In genomic region chr11:60102664-60103063, GRCm38 (mm10) we compare ENCODE assay signal across 14 mouse cellular contexts. TPM values are rescaled to one million over a fixed set of nuclear protein-coding genes. Genes with fewer than 3 reads are reported as not detected.
DNase-seq lines count a peak whose midpoint lies in the region; ATAC-seq lines count a peak whose summit lies in the region.
"Had no signal": no experiment of that assay in that cellular context is flagged by ENCODE, and none has a peak within 500 bp of the region (broad histone marks: within the 10 kb centered on the region; RNA-seq: fewer than 3 reads in every experiment).

No protein-coding gene starts in this region.

- no peak for ATAC-seq in heart, embryonic 13.5 days (ENCODE audit: extremely low read depth, insufficient number of reproducible peaks, low FRiP score, low TSS enrichment)
- ATAC-seq in lung, embryonic 15.5 days (ENCODE audit: borderline replicate concordance, extremely low read depth, low FRiP score, low TSS enrichment): no peak
- ATAC-seq in intestine, embryonic 16.5 days: no peak

- peaks cover 57% of the 10 kb centered on the region for H3K4me1 ChIP-seq in heart, embryonic 13.5 days
- peaks cover 37% of the 10 kb centered on the region for H3K4me1 ChIP-seq in lung, embryonic 15.5 days
- peaks cover 17% of the 10 kb centered on the region for H3K4me1 ChIP-seq in intestine, embryonic 16.5 days (ENCODE audit: control insufficient read depth, insufficient read depth, low read length)

- peak overlapping the region; percentile 50 for H3K27ac ChIP-seq in heart, embryonic 13.5 days (replicated peaks)
- peak overlapping the region; percentile 48 for H3K27ac ChIP-seq in lung, embryonic 15.5 days
- no peak overlapping the region for H3K27ac ChIP-seq in intestine, embryonic 16.5 days (ENCODE audit: low read length)
- H3K27ac ChIP-seq: liver, embryonic 13.5 days had no signal

- intact Hi-C loops in heart, postnatal 25 days (cut with DNase I): no loop called here

- no peak overlapping the region for H3K4me2 ChIP-seq in heart, embryonic 13.5 days
- no peak overlapping the region for H3K4me2 ChIP-seq in lung, embryonic 15.5 days
- H3K4me2 ChIP-seq in intestine, embryonic 16.5 days (ENCODE audit: low read depth, low read length): no peak overlapping the region
- H3K4me2 ChIP-seq: liver, embryonic 13.5 days had no signal

- no peaks in the 10 kb centered on the region for H3K9me3 ChIP-seq in heart, embryonic 13.5 days
- H3K9me3 ChIP-seq in lung, embryonic 15.5 days: no peaks in the 10 kb centered on the region
- no peaks in the 10 kb centered on the region for H3K9me3 ChIP-seq in intestine, embryonic 16.5 days (ENCODE audit: control insufficient read depth, low read length)
- H3K9me3 ChIP-seq: liver, embryonic 13.5 days had no signal

- no peak for DNase-seq in heart, postnatal 25 days (ENCODE audit: low spot score)
- peak; percentile 24 for DNase-seq in thymus, postnatal 25 days
- DNase-seq in thymus, postnatal 4 days: no peak
- no peak for DNase-seq in spleen, adult 18-20 months
- DNase-seq in right cerebral cortex, postnatal 4 days: no peak
- DNase-seq: cerebellum, postnatal 36 days; gastrocnemius, postnatal 25 days; layer of hippocampus, postnatal 36 days; liver, embryonic 13.5 days had no signal

- no peaks in the 10 kb centered on the region for H3K36me3 ChIP-seq in heart, embryonic 13.5 days
- no peaks in the 10 kb centered on the region for H3K36me3 ChIP-seq in lung, embryonic 15.5 days
- no peaks in the 10 kb centered on the region for H3K36me3 ChIP-seq in intestine, embryonic 16.5 days (ENCODE audit: control insufficient read depth, insufficient read depth, low read length)
- H3K36me3 ChIP-seq: liver, embryonic 13.5 days had no signal

- H3K9ac ChIP-seq in heart, embryonic 13.5 days: no peak overlapping the region
- no peak overlapping the region for H3K9ac ChIP-seq in lung, embryonic 15.5 days
- H3K9ac ChIP-seq in intestine, embryonic 16.5 days (ENCODE audit: low read depth, low read length): no peak overlapping the region
- H3K9ac ChIP-seq: liver, embryonic 13.5 days had no signal

- H3K4me3 ChIP-seq in heart, embryonic 13.5 days: no peak overlapping the region
- H3K4me3 ChIP-seq in lung, embryonic 15.5 days: no peak overlapping the region
- H3K4me3 ChIP-seq in intestine, embryonic 16.5 days (ENCODE audit: low read length): no peak overlapping the region
- H3K4me3 ChIP-seq: liver, embryonic 13.5 days had no signal

- no peaks in the 10 kb centered on the region for H3K27me3 ChIP-seq in heart, embryonic 13.5 days (replicated peaks)
- no peaks in the 10 kb centered on the region for H3K27me3 ChIP-seq in lung, embryonic 15.5 days
- H3K27me3 ChIP-seq in intestine, embryonic 16.5 days (replicated peaks; ENCODE audit: control insufficient read depth, insufficient read depth, low read length): no peaks in the 10 kb centered on the region
- H3K27me3 ChIP-seq: CH12.LX; liver, embryonic 13.5 days had no signal

- 47% methylated on average over 6 of the region's 6 CpGs for WGBS in heart, embryonic 13.5 days
- WGBS in lung, embryonic 15.5 days: 35% methylated on average over 6 of the region's 6 CpGs
- WGBS in intestine, embryonic 16.5 days: 38% methylated on average over 6 of the region's 6 CpGs

RNA-seq across cellular contexts. Expression of gene Rai1, which starts 2.1 kb away (rescaled TPM):
- 16.1 and 18.2 TPM in 2 replicates for polyA plus RNA-seq in heart, embryonic 13.5 days (2015; fragmentation: Nextera tagmentation; extraction: Ambion mirVana)
- total RNA-seq in heart, postnatal 25 days (2021): 10 to 100 TPM; 23.4 to 24.4 TPM
- 27.9 and 28.2 TPM in 2 replicates for polyA plus RNA-seq in lung, embryonic 15.5 days (2015; fragmentation: Nextera tagmentation; extraction: Ambion mirVana)
- 12.4 and 12.5 TPM in 2 replicates for polyA plus RNA-seq in intestine, embryonic 16.5 days (2015; fragmentation: Nextera tagmentation; extraction: Ambion mirVana)

RNA-seq across cellular contexts. Expression of gene Pemt, which starts 56.4 kb away (rescaled TPM):
- 12.8 and 13.7 TPM in 2 replicates for polyA plus RNA-seq in heart, embryonic 13.5 days (2015; fragmentation: Nextera tagmentation; extraction: Ambion mirVana)
- total RNA-seq in heart, postnatal 25 days (2021): 1 to 10 TPM; 1.6 to 3.0 TPM
- polyA plus RNA-seq in lung, embryonic 15.5 days (2015; fragmentation: Nextera tagmentation; extraction: Ambion mirVana): 6.7 and 8.1 TPM in 2 replicates
- 6.7 and 8.7 TPM in 2 replicates for polyA plus RNA-seq in intestine, embryonic 16.5 days (2015; fragmentation: Nextera tagmentation; extraction: Ambion mirVana)
- total RNA-seq: monocyte, adult 5-6 weeks had no signal
